Mouse (Mus musculus) adrenal gland, postnatal 4 days (tissue): Measurements from ENCODE around the gene Sbno2. TPM values are rescaled to one million over a fixed set of nuclear protein-coding genes. Genes with fewer than 3 reads are reported as not detected.
A peak's percentile ranks its signal among the peaks of the same experiment; 100 is the strongest.

Experiments used
- DNase-seq, 2 experiments: peaks; one replicate each; pipeline ENCODE4 v3.0.0; 2021 to 2022; ENCODE audit warnings: low spot score in 2 of 2, mixed read lengths in 2 of 2
- total RNA-seq, 2 experiments: library from RNA; stranded (reverse); gene quantifications; 2 replicates each; pipeline ENCODE4 v1.2.3; 2021

The Sbno2 gene
- total RNA-seq, 2 experiments from 2014 or later, result 51.7 to 53.2 TPM

- no peak for DNase-seq
Measured at GRCm38 (mm10) chr10:80094085-80094484, 11.3 kb downstream of the Sbno2 start.

DNA sequence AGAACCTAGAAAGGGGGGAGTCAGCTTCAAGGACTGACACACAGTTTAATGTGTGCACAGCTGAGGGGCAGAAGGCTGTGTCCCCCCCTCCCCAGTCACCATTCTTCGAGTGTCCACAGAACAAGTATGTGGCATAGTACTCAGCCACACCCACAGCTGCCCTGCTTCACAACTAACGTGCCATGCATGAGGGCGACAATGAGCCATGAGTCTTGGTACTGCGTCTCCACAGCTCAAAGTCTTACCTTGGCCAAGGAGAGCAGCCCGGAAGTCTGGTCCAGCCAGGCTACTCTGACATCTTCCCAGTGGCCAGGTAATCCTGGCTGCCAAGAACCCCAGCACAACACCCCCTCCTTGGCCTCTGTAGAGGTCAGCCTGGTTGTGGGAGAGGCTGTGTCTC lies 12.7 kb downstream of the Sbno2 start:
- DNase-seq, result no peak

DNA sequence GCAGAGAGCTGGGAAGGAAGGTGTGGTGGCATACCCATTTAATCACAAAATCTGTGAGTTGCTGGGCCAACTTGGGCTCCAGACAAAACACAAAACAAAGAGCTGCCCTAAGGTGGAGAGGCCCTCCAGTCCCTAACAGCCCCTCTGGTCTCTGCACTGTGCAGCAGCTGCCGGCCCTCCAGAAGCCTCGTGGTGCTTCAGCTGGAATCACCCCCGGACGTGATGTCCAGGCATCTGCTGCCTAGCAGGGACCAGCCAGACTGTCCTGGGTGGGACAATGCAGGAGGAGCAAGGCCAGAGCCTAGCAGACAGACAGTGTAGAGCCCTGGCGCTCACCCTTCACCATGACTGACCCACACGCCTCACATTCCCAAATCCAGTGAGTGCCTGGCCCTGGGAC lies 13.8 kb downstream of the Sbno2 start:
- no peak for DNase-seq

GRCm38 (mm10) chr10:80089146-80089545 lies 16.2 kb downstream of the Sbno2 start:
- no peak for DNase-seq

- no peak for DNase-seq
Measured at GRCm38 (mm10) chr10:80087483-80087882, 17.9 kb downstream of the Sbno2 start.

GRCm38 (mm10) chr10:80086847-80087246 lies 18.5 kb downstream of the Sbno2 start:
- no peak for DNase-seq

DNA sequence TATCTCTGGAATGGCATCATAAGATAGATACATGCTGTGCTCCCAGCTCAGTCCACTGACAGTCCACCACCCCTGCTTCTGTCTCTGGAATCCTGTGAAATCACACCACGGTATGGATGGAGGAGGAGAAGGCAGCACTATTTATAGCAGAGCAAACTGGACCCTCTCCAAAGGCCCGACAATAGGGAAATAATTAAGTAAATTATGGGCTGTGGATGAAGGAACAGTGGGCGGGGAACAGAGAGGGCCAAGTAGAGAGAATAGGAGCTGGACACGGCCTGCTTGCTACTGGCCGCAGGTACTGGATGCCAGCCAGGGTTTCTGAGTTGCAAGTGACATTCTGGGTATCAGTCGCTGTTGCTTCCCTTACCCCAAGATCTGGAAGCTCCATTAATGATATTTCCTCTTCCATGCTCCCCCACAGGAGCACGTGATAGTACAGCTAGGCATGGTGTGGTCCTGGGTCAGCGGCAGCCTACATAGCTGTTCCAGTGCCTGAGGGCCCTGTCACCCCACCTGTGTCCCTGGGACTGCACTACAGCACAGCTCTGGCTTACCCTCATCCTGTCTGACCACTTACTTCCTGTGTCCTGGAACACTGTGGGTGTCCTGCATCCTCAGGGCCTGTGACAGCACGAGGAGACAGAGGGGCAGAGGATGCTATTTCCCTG lies 20.4 kb downstream of the Sbno2 start:
- no peak for DNase-seq

GRCm38 (mm10) chr10:80081075-80081474 lies 24.3 kb downstream of the Sbno2 start:
- no peak for DNase-seq

DNA sequence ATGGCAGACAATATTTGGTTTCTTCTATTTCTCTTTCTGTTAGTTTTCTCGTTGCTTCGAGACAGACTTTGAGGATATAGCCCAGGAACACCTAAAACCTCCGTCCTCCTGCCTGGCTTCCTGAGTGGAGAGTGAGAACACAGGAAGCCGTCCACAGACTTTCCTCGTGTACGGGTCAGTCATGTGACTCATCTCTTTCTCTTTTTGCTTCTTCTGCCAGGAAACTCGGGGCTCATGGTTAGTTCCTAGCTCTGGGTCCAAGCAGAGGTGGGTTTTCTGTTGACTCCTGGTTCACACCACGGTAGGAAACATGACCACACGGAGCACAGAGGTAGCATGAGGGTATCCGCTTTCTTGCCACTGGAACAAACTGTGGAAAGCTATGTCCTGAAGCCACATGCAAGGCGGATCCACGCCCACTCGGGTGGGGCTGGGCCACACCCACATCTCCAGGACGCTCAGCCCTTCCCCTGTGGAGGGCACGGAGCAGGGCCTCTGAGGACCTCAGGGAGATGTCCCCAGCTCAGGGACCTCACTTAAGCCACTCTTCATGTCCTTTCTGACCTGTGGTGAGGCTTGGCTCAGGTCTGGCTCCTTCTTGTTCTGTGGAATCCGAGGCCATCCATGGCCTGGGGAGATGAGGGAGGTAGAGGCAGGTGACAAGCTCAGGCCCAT lies 24.8 kb downstream of the Sbno2 start:
- no peak for DNase-seq

DNA sequence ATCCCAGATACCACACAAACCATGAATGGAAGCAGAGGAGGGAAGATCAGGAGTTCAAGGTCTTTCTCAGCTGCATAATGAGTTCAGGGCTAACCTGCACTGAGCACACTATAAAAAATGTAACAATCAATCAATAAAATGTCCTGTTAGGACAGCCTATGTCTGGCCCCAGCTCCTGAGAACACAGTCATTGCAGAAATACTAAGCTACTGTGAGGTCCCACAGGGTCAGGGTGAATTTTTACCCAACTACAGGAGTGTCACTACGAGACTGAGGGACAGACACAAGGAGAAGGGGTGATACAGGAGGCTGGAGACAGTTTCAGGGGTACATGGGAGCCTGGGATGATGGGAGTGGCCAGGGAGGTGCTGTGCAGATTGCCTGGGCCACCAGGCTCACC lies 27.0 kb downstream of the Sbno2 start:
- no peak for DNase-seq

DNA sequence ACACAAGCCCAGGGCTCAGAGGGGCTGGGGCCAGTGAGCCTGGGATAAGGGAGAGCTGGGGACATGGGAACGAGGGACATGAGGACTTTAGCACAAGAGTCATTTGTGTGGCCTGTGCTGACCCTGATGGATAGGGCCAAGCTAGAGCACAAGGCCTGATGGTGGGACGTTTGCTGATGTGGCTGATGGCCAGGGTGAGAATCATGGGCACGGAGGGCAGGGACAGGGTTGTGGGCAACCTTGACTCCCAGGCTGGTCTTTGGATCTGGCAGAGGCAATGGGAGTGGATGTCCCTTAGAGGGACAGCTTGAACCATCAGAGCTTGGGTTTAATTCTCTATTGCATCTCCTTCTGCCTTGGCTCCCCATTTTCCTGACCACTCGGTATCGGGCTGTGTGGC lies 28.1 kb downstream of the Sbno2 start:
- no peak for DNase-seq

GRCm38 (mm10) chr10:80076386-80076785 lies 29.0 kb downstream of the Sbno2 start:
- no peak for DNase-seq

GRCm38 (mm10) chr10:80075924-80076323 lies 29.4 kb downstream of the Sbno2 start:
- DNase-seq, result no peak

GRCm38 (mm10) chr10:80074813-80075601 lies 30.4 kb downstream of the Sbno2 start:
- DNase-seq, result peak in 1 of 2 experiments; percentile 65

GRCm38 (mm10) chr10:80072623-80073489 lies 32.5 kb downstream of the Sbno2 start:
- DNase-seq, result no peak

DNA sequence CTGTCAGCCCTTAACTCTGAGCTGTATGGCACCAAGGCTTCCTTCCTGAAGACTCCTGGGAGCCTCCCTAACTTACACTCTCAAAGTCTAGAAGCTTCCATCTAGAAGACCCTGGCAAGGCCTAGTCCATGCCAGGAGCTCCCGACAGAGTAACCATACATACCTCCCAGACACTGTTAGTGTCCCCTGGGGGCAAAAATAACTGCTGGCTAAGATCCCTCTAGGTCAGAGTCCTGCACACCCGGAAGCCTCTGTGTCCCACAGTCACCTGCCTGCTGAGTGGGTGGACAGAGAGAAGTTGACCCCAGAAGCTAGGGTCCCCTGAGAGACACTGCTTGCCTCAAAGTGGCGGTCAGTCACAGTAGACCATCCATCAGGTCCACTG lies 33.9 kb downstream of the Sbno2 start:
- no peak for DNase-seq

GRCm38 (mm10) chr10:80070837-80071515 lies 34.4 kb downstream of the Sbno2 start:
- peak; percentile 64 to 85 for DNase-seq

DNA sequence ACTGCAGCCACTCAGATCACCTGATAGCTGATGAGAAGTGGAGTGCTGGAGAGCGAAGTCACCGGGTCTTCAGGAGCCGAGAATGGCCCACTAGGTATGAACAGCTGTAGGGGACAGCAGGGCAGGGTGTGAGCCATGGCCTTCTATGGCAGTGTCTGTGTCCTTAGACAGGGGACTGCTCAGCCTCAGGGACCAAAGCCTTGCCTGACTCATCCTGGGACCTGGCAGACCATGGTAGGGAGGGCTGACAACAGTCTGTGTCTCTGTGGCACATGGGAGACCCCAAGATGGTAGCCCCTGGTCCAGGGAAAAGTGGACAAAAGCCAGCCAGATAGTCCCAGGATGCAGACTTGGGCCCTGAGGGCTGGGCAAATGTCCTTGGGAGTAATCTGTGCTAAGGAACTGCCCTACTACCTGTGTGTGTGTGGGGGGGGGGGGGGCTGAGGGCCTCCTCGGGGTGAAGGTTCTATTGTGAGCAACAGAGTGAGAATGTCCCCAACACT lies 35.4 kb downstream of the Sbno2 start:
- DNase-seq, result no peak

DNA sequence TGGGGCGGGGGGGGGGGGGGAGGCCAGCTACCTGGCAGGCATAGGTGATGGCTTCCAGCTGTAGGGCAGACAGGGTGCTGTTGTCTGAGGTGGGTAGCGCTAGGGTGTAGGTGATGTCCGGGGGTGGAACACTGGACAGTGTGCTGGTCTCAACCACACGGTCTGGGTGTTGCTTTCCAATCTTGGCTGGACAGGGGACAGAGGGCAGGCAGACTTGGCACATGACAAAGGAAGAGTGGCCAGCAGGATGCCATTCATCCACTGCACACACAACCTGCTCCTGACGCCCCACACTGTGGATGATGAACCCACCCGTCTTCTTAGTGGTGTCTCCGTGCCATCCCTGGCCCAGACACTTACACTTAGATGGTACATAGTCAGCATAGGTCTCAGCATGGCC lies 36.1 kb downstream of the Sbno2 start:
- no peak for DNase-seq

- no peak for DNase-seq
Measured at GRCm38 (mm10) chr10:80063877-80064650, 41.3 kb downstream of the Sbno2 start.
